Mouse (Mus musculus): ENCODE measurements around the gene C1qtnf2.

C1qtnf2 gene

DNA sequence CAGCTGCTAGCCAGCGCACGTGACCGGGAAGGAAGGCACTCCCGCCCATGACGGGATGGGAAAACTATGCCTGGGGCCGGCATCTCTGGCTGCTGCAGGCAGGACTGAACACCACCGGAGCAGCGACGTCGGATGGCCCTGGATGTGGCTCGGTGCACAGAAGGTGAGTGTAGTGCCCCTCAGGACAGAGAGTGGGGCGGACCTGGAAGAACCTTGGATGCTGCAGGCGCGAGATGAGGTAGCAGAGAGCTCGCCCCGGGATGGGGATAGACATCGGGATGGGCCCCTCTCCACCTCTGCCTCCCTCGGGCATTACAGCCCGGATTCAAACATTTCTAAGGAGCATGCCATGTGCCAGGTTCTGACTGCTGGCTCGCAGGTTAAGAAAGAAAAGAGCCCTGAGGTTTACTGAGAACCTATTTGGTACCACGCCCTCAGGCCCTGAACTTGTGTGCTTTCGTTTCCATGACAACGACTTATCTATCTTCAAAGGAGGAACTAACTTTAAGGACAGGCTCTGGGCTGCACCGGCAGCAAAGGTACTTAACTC lies at the start of gene C1qtnf2:
Gene C1qtnf2, plus strand, starts transcription at position 52 of the 550 bp plus-strand sequence.
- no peak for DNase-seq

DNA sequence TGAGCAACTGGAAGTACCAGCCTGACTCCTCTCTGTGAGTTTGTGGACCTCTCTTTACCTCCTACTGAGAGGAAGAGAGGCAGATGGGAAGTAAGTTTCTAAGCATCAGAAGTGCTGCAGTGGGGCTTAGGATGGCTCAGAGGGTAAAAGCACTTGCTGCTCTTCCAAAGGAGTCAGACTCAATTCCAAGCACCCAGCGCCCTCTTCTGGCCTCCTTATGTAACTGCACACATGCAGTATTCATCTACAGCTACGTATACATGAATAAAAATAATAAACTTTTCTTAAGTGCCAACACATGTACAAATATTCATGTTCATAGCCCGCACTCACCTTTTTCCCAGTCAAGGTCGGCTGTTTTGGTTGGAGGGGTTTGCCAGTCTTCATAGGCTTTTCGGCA lies 49.7 kb upstream of the C1qtnf2 start:
- no peak for DNase-seq

DNA sequence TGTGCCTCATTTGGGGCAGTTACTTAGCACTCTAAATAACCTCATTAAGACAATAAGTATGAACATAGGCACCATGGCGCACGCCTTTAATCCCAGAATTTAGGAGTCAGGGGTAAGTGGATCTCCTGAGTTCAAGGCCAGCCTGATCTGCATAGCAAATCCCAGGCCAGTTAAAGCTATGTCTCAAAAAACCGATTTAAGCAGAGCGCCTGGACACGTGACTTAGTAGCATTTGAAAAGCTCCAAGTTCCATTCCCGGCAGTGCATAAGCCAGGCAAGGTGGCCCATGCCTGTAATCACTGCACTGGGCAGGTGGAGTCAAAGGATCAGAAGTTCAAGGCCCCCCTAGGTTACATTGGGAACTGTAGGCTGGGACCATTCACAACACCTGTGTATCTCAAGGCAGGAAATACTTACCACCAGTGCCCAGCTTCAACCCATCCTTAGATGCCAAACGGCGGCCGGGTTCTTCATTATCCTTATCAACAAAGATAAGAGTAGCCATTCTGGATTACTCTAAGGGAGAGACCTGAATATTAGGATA lies 48.8 kb upstream of the C1qtnf2 start:
- DNase-seq: no peak

DNA sequence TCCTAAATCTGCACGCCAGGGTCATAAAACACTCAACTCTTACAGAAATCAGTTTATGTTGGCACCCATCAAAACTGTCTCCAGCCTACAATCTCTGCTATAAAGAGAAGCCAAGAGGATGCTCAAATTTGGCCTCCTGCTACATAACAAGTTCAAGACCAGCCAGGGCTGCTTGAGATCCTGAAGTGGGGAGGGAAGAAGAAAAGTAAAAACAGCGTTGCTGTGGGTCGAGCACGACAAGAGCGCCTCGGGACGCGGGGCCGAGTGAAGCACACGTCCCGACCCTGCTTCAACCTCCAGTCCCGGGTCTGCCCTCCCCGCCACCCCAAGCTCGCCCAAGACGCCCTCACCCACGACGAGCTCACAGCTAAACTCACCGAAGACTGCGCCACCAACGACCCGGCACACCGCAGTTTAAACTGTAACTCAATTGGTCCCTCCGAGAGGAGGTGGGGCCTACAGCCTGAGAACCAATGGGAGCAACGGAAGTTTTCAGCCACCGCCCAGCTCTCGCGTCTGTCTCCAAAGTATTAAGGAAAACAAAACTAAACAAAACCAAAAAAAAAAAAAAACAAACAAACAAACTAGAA lies 48.2 kb upstream of the C1qtnf2 start, which contains the start of gene Pttg1:
Gene Pttg1, minus strand, starts transcription at position 428 of the 590 bp plus-strand sequence.
- DNase-seq: peak; percentile 67

DNA sequence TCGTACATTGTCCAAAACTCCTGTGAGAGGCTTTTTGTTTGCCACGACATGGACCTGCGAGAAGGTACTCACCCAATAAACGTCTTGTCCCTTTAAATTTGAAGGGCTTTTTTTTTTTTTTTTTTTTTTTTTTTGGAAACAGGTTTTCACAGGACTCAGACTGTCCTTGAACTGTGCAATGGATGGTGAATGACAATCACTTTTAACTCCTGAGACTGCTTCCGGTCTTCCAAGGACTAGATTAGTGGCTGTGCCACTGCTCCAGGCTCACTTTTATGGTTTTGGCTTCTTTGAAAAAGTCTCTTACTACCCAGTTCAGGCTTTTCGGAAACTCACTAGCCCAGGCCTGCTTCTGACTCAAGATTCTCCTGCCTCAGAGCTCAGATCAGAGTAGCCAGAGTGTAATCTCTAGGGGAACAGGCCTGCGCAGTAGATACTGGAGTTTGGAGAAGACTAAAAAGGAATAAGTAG lies 47.6 kb upstream of the C1qtnf2 start:
- DNase-seq: no peak

DNA sequence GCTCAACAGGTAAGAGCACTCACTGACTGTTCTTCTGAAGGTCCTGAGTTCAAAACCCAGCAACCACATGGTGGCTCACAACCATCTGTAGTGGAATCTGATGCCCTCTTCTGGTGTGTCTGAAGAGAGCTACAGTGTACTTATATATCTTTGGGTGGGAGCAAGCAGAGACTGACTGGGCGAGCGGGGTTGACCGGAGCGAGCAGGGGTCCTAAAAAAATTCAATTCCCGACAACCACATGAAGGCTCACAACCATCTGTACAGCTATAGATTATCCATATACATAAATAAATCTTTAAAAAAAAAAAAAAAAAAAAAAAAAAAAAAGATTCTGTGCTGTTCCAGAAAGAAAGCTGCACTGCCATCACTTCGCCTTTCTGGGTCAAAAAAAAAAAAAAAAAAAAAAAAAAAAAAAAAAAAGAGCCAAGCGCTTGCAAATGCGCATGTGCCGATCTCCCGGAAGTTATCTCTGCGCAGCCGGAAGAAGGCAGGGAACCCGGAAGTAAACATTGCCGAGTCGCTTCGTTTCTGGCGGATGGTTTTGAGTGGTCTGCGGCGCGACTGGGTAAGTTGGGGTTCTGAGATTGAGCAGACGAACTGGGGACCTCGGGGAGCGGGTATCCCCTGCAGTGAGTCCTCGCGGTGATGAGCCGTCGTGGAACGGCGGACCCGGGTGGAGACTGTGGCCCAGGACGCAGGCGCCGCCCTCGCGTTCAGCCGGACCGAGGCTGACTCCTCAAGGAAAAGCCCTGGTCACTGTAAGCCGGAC lies 40.6 kb upstream of the C1qtnf2 start, which contains the start of gene Slu7:
Gene Slu7, plus strand, starts transcription at position 491 of the 770 bp plus-strand sequence.
- peak; percentile 72 for DNase-seq

DNA sequence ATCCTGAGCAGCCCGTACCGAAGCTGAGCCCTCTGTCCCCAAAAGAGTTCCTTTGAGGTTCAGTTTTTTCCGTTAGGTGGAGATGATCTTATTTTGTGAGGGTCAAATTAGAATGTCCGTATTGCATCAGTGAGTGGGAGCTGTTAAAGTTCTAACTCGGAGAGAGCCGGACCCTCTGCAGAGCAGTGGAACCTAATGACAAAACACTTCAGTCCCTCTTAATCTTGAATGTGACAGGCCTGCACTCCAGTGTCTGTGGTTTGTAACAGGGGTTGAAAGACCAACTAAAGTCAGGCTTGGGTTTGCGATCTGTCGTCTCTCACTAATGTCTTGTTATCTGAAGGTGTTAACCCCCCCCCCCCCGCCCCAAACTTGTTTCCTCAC lies 40.1 kb upstream of the C1qtnf2 start:
- no peak for DNase-seq

DNA sequence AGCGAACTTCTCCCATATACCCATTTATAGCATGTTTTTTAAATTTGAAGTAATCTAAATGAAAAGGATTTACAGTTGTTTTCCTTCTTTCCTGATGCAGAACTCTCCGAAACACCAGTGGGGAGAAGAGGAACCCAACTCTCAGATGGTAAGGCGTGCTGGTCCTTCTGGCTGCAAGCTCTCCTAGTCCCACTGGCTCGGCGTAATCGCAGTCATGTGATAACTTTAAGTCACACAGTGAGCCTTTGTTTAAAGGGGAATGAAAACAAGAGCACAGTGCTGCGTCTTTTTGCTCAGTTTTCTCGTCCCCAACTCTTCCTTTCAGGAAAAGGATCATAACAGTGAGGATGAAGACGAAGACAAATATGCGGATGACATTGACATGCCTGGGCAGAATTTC lies 33.0 kb upstream of the C1qtnf2 start:
- DNase-seq: no peak

DNA sequence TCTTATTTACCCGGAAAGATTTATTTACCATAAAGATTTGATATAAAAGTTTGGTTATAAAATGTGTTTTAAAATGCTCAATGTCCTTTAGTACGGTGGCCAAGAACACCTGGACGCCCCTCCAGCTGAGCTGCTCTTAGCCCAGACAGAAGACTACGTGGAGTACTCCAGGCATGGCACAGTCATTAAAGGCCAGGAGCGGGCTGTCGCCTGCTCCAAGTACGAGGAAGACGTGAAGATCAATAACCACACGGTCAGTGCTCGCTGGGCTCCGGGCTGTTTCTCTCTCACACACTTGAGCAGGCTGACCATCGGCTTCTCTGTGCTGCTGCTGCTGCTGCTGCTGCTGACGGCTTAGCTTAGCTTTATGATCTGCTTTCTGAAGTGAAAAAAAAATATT lies 30.9 kb upstream of the C1qtnf2 start:
- DNase-seq: no peak

DNA sequence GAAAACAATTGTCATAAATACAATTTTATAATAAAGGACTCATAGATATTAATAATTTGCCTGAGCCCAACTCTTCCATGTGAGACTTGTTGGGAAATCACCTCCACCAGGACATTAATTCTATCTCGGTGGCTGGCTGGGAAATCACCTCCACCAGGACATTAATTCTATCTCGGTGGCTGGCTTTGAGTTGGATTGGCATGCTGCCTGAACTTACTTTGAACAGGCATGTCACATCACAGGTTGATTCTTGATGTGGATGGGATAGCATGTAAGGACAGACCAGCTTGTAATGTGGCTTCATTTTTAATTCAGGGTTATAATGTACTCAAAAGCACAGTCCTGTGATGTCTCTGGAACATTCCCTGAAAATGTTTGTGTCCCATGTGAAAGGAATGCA lies 24.2 kb upstream of the C1qtnf2 start:
- DNase-seq: no peak

DNA sequence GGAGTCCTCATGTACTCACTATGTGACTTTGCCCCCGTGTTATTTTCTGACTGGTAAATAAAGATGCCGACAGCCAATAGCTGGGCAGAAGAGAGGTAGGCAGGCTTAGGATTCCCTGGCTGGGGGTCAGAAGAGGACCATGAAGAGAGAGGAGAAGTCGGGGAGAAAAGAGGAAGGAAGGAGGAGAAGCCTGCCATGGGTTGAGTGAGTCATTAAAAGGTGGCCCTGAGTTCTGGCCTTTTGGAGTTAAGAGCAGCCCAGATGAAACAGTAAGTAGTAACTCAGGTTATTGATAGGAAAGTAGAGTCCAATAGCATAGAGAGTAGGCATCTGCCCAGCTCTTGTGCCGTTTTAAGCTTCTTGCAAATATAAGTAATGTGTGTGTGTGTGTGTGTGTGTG lies 22.8 kb upstream of the C1qtnf2 start:
- DNase-seq: no peak

DNA sequence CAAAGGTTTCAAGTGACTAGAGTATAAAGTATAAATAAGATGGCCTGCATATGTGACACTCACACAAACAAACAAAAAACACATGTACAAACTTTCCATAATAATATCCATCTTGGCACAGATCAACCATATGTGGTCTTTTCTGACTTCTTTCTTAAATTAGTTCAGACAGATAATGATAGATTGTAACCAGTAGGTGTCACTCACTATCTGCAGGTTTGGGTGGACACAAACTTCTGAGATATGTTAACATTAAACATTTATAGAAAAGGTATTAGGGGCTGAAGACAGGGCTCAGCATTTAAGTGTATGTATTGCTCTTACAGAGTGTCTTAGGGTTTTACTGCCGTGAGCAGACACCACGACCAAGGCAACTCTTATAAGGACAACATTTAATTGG lies 21.8 kb upstream of the C1qtnf2 start:
- DNase-seq: no peak

DNA sequence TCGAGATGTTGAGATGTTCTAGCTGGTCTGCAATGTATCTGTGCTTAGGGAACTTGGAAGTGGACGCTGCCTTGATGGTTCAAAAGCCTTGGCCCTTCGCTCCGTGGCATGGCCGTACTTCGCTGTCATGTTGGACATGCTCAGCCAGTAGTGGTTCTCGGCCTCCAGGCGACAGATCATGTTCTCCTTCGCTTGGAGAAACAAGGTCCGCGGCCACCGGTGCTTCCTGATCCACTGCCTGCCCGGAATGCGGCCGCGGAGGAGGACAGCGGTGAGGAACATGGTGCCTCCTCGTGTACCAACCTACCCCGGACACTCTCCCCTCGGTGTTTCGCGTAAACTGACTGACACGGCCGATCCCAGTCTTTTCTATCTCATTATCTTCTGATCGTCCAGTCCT lies 10.9 kb upstream of the C1qtnf2 start:
- DNase-seq: no peak

DNA sequence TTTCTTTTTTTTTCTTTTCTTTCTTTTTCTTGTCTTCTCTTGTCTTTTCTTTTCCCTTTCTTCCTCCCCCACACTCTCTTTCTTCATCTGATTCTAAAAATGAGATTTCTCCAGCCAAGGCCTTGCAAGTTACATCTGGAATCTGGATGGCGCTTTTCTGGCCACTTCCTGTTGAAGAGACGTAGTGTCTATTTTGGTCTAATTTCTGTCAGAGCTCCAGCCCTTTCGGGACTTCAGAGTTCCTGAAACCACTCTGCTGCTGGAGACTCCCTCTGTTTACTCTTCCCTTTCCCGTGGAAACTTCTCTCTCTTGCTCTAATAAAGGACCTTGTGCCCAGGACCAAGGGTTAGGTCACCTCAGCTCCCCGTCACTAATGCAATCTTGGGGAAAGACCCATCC lies 4.0 kb upstream of the C1qtnf2 start:
- no peak for DNase-seq

DNA sequence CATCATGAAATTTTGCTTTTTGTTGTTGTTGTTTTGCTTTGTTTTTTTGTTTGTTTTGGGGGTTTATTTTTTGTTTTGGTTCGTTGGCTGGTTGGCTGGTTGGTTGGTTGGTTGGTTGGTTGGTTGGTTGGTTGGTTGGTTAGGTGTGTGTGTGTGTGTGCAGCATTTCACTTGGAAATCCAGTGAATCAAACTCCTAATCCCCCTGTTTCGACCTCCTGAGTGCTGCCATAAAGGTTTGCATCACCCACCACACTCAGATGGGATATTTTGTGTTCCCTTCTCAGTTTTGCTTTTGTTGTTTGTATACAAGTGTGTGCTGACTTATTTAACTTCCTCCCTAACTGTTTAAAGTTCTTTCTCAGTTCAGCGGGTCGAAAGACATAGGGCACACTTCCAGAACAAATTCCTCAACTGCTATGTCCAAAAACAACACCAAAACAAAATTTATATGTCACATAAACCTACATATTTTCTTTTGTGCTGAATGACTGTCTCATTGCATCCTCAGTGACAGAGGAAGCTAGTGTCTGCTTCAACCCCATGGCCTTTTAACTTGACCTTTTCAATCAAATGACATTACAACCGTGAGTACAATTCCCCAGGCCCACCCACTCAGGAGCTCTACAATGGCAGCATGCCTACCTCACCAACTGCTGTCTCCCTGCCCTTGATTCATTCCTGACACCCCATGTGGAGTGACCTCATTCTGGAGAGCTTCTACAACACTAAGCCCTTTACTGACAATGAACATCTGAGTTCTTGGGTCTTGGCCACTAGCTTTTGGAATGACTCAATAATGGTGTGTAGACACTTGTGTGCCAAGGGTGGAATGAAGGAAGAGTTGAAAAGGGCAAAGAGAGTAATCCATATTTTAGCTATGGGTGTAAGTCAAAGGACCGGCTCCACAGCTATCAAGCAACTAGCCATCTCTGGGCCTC lies 2.9 kb upstream of the C1qtnf2 start:
- no peak for DNase-seq

DNA sequence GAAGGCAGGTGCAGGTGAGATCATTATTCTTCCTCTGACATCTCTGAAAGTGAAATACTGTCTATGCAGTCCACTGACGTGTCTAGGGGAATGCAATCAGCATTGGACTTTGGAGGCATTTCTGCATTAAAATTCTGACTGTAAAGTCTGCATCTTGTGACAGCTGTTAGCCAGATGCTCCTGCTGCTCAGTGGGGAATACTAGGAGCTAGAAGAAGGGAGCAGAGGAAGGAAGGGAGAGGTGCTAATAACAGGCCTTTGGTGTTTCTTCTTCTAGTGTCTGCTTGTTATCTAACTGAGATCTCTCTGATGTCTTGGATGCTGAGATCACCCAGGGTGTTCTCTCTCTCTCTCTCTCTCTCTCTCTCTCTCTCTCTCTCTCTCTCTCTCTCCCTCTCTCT lies 961 bp upstream of the C1qtnf2 start:
- DNase-seq: no peak

DNA sequence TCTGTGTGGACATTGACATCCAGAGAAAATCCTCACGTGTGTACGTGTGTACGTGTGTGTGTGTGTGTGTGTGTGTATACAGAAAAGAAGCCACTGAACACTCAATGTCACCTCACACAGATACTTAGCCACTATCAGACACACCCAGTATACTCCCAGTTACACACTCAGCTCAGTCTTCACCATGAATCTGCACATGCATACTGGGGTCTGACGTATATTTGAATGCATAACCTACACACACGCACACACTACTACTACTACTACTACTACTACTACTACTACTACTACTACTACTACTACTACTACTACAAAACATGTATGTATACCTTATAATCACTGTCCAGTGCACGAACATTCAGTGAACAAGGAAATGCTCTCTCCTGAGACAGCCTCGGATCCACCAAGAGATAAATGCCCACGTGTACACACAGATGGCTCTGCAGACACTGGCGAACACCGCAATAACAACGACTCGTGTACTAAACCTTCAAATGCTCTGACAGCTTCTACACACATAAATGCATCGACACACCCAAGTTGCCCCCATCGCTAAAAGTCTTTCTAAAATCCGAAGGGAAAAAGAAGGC lies 346 bp upstream of the C1qtnf2 start:
- DNase-seq: no peak

DNA sequence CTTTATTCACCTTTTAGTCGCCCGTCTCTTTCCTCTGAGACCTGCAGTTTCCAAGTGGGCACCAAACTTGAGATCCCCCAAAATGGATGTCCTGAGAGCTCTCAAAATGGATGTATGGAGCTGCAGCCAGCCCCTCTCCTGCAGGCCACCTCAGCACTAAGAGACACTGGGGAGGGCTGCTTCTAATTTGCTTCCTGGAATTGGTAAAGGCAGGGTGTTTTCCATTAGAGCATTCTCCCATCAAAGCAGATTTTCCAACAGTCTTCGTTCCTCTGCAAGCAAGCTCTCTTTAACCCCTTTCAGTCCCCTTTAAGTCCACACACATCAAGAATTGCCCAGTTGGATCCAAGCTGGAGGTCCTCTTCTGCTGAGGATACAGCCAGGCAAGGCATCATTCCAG lies 5.3 kb downstream of the C1qtnf2 start:
- DNase-seq: no peak

DNA sequence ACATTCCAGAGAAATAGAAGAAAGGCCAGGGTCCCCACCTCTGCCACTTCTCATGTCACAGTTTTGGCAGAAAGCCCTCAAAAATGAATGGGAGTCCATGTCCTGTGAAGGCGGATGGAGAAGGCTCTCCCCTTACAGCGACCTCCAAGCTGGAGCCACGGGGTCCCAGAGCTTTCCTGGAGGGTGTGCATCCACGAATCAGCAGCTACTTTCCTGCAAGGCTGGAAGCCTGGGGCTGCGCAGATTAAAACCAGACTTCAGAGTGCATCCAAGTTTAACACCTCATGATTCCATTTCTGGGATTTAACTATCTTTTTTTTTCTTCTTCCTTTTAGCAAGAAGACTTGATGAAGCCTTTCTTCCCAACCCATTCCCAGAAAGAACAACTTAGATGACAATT lies 6.5 kb downstream of the C1qtnf2 start:
- no peak for DNase-seq

DNA sequence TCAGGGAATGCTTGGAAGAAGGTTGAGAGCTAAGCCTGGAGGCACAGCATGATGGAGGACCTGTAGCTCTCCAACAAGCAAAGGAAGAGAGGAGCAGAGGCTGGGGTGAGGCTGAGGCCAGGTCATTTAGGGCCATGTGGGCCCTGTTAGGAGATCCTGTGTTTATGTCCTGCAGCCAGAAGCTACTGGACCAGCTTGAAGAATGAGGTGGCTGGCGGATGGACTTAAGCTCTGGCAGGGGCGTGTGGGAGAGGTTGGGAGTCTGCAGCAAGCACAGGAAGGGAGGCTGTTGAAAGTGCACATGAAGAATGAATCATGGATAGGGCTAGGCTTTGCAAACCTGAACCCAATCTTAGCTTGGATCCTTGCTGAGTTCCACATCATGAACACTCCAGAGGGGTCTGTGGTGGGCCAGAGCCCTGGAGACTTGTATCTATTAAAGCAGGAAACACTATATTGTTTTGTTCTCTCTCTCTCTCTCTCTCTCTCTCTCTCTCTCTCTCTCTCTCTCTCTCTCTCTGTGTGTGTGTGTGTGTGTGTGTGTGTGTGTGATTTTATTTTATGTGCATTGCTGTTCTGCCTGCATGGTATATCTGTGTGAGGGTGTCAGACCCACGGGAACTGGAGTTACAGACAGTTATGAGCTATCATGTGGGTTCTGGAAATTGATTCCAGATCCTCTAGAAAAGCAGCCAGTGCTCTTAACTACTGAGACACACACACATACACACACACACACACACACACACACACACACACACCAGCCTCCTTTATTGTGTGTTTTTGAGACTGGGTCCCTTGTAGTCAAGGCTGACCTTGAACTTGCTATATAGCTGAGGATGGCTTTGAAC lies 7.8 kb downstream of the C1qtnf2 start:
- no peak for DNase-seq

DNA sequence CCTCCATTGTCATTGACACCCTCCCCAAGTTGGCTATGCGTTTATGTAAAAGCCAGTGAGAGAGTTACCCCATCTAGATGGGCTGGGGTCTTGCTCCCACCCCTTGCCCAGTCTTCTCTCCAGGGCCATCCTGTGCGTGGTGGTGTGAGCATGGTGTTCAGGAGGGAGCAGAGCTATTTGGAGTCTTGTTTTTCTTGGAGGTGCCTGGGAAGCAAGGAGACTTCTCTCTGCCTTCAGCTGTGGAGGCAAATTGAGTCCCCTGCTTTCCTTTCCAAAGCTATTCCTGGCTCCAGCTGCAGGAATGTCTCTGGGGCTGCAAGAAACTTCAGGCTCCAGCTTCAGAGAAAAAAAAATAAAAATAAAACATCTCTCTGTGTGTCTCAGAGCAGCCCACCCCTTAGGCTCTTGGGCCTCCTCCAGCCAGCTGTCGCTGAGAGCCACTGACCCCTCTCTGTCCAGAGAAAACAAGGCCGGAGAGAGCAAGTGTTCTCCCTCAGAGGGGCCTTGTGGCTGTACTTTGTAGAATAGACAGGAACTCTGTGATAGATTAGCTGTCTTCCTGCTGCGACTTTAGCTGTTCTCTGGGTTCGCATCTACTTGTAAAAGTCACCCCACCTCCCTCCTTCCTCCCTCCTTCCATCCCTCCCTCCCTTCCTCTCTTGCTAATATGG lies 9.2 kb downstream of the C1qtnf2 start:
- DNase-seq: no peak
